Mouse (Mus musculus) macrophage (primary cell): ENCODE results near the gene Arpin. TPM values are rescaled to one million over a fixed set of nuclear protein-coding genes. Genes with fewer than 3 reads are reported as not detected.
A peak's percentile ranks its signal among the peaks of the same experiment; 100 is the strongest.

Source experiments
- H3K27ac ChIP-seq: fragments of 350-480 bp; formaldehyde crosslinking; 2 replicates; pipeline ENCODE4 v1.9.0; 2021
- H3K36me3 ChIP-seq: fragments of 350-480 bp; formaldehyde crosslinking; 2 replicates; pipeline ENCODE4 v1.9.0; 2021; ENCODE audit errors: inconsistent target
- H3K4me3 ChIP-seq: fragments of 350-480 bp; formaldehyde crosslinking; 2 replicates; pipeline ENCODE4 v1.9.0; 2021; ENCODE audit errors: inconsistent target
- H3K79me2 ChIP-seq: fragments of 350-480 bp; formaldehyde crosslinking; 2 replicates; pipeline ENCODE4 v1.9.0; 2021; ENCODE audit errors: inconsistent target
- WGBS: methylation state at CpG from one replicate; pipeline ENCODE4 v1.1.7; 2026; ENCODE audit warnings: inconsistent platforms; ENCODE audit not compliant: missing documents; 5-methylcytosine and 5-hydroxymethylcytosine counted together
- polyA plus RNA-seq: library from polyadenylated mRNA; stranded (reverse); fragments of 250-400 nt; gene quantifications from 3 replicates; pipeline ENCODE4 v1.2.4, GENCODE M21; 2018; ENCODE audit warnings: inconsistent platforms

Arpin gene
- polyA plus RNA-seq, 1 experiment from 2014 or later = 6.0 TPM

- Histone ChIP-seq H3K36me3 (peaks cover 15% of the 10 kb centered on the region), H3K27ac (0 out of 2 replicates have a peak overlapping the region, but pooled peaks have one; percentile 3), H3K4me3 (no peak overlapping the region), H3K79me2 (peaks cover 28% of the 10 kb centered on the region)
- WGBS = 71% methylated on average over 3 of the region's 3 CpGs
Observed at GRCm38 (mm10) chr7:79914556-79914955, 20.6 kb downstream of the Arpin start.

DNA sequence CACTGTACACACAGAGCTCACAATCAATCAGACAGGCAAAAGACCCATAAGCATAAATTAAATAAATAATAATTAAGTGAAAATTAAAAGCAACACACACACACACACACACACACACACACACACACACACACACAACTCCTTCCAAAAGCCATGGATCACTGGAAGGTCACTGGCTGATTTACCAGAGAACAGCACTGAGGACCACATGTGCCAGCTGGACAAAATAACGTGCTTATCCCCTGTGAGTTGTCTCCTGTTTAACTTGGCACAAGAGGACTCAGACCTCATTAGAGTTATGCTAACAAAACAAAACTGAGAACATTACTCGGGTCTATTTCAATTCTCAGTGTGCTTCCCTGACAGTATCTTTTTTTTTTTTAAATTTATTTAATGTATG, 27.8 kb downstream of the Arpin start:
- no peak overlapping the region for H3K27ac ChIP-seq
- no peaks in the 10 kb centered on the region for H3K79me2 ChIP-seq
- H3K4me3 ChIP-seq = no peak overlapping the region
- H3K36me3 ChIP-seq = peaks cover 23% of the 10 kb centered on the region
- WGBS = 95% methylated on average over 2 of the region's 2 CpGs

GRCm38 (mm10) chr7:79906914-79907313, 28.2 kb downstream of the Arpin start:
- H3K79me2 ChIP-seq = no peaks in the 10 kb centered on the region
- no peak overlapping the region for H3K27ac ChIP-seq
- no peak overlapping the region for H3K4me3 ChIP-seq
- peaks cover 23% of the 10 kb centered on the region for H3K36me3 ChIP-seq
- WGBS = 91% methylated on average over 3 of the region's 3 CpGs

DNA sequence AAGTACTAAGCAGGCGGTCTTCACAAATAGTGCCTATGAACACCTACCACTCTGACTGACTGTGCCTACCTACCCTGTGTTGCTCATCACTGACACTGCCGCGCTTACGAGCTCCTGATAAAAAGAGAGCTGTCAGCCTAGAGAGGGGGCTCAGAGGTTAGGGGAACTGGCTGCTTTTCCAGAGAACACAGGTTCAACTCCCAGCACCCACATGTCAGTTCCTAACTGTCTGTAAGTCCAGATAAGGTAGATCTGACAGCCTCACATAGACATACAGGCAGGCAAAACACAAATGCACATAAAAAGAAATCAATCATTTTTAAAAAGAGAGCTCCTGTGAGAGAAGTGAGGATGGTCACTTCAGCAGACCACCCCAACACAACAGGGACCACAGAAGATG, 30.0 kb downstream of the Arpin start:
- 97% methylated on average over 4 of the region's 4 CpGs for WGBS
- H3K4me3 ChIP-seq = no peak overlapping the region
- no peaks in the 10 kb centered on the region for H3K79me2 ChIP-seq
- H3K36me3 ChIP-seq = peaks cover 20% of the 10 kb centered on the region
- no peak overlapping the region for H3K27ac ChIP-seq

DNA sequence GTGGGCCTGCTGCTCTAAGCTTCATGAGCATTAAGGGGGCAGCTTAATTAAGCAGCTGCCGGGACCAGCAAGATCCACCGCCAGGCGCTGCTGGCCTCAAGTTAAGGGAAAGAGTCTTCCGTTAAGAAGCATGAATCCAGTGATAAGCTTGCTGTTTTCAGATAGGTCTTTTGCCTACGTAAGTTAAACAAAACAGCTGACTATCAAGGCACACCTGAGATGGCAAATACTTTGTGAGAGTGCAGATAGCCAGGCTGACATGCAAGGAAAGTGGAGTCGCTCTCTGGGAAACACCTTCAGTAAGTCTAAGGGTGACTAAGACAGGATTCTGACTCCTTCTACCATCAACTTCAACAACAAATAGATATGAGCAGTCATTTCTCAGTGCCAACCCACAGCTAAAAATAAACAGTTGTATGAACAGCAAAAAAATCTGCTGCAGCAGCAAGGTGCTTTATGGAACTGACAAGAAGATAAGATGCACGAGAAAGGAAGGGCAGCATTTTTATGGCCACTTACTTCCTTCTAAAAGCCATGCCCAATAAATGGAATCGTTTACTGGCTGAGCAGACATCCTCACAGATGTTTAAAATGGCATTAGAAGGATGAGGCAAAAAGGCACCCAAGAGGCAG, 31.9 kb downstream of the Arpin start:
- peaks cover 4% of the 10 kb centered on the region; the same call in 1 of the 2 replicates for H3K36me3 ChIP-seq
- no peaks in the 10 kb centered on the region for H3K79me2 ChIP-seq
- H3K27ac ChIP-seq = no peak overlapping the region
- no peak overlapping the region for H3K4me3 ChIP-seq
- 90% methylated on average over 8 of the region's 8 CpGs for WGBS

DNA sequence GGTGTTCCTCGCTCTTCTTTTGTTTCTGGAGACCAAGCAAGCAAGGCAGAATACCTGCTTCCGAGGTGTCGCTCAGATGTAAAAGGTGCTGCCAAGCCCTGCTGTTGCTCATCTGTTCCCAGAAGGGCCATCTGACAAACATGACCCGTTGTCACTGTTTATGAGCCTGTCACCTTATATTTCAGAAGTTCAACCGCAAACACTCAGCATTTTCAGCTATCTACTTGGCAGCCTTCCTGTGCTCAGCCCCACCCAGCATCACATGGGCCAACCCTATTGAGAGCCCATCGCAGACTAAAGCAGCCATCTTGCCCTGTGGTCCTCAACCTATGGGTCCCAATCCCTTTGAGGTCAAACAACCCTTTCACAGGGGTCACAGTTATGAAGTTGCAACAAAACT, 34.4 kb downstream of the Arpin start:
- Histone ChIP-seq H3K79me2 (no peaks in the 10 kb centered on the region), H3K27ac (no peak overlapping the region), H3K4me3 (no peak overlapping the region), H3K36me3 (no peaks in the 10 kb centered on the region)
- 91% methylated on average over 6 of the region's 6 CpGs for WGBS

- Histone ChIP-seq H3K27ac (no peak overlapping the region), H3K79me2 (no peaks in the 10 kb centered on the region), H3K4me3 (no peak overlapping the region), H3K36me3 (no peaks in the 10 kb centered on the region)
- 84% methylated on average over 3 of the region's 3 CpGs for WGBS
Observed at GRCm38 (mm10) chr7:79895225-79895624, 39.9 kb downstream of the Arpin start.

DNA sequence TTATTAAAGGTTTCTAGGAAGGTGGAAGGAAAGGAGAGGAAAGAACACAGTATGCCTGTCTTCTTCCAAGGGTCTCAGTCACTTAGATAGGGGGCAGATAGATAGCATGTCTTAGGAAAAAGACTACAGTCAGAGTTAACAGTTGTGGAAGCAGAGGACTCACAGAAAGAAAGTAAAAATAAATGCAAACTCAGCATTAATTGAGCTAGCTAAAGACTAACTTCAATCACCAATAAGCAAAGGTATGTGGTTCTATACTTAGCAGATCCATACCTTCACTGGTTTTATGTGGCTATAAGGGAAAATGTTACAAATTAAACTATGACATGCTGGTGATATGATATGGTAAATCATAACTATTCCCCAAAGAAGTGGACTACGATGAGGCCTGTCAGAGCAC, 40.4 kb downstream of the Arpin start:
- no peaks in the 10 kb centered on the region for H3K36me3 ChIP-seq
- no peak overlapping the region for H3K27ac ChIP-seq
- 100% methylated on average over 1 of the region's 1 CpGs for WGBS
- no peaks in the 10 kb centered on the region for H3K79me2 ChIP-seq
- H3K4me3 ChIP-seq = no peak overlapping the region

- no peaks in the 10 kb centered on the region for H3K36me3 ChIP-seq
- 92% methylated on average over 6 of the region's 6 CpGs for WGBS
Observed at GRCm38 (mm10) chr7:79892576-79893428, 42.4 kb downstream of the Arpin start.

DNA sequence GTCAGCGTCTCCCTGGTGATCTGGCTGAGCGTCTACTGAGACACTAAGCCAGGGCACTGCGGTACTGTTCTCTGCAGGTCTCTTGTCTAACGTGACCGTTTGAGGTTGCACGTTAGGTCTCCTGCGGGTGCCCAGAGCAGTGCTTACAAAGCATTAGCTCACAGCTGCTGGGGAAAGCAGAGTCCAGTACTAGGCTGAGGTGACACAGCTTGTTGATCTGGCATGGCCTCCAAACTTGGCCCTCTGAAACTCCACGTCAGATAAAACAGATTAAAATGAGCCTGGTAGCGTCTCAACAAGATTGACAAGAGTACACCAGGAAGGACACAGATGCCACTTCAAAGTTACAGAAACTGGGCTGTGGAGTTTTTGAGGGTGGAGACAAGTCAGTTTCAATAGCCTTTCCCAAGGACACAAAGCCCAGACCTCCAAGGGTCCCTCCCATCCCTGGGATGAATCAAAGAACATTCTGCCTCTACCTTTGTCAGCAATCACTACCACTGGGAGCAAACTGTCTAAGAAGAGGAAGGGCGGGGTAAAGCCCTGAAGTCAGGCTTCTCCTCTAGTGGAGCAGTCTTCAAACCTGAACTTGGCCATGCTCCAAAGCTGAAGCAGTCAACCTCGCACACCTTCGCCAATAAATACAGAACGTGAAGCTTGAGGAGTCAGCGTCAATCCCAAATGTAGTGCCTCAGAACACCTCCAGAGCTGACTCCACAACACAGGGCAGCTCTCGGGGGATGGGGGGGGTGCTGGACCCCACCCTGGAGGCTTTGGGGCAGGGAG, 44.5 kb downstream of the Arpin start:
- Histone ChIP-seq H3K4me3 (no peak overlapping the region), H3K27ac (no peak overlapping the region), H3K79me2 (no peaks in the 10 kb centered on the region), H3K36me3 (no peaks in the 10 kb centered on the region)
- 94% methylated on average over 15 of the region's 15 CpGs for WGBS

More at GRCm38 (mm10) chr7:79892576-79893428, 42.4 kb downstream of the Arpin start:
- H3K27ac ChIP-seq = no peak overlapping the region
- no peaks in the 10 kb centered on the region for H3K79me2 ChIP-seq
- no peak overlapping the region for H3K4me3 ChIP-seq

GRCm38 (mm10) chr7:79888603-79889002, 46.6 kb downstream of the Arpin start:
- no peak overlapping the region for H3K4me3 ChIP-seq
- no peaks in the 10 kb centered on the region for H3K36me3 ChIP-seq
- WGBS = 94% methylated on average over 9 of the region's 9 CpGs
- H3K79me2 ChIP-seq = no peaks in the 10 kb centered on the region
- H3K27ac ChIP-seq = no peak overlapping the region

DNA sequence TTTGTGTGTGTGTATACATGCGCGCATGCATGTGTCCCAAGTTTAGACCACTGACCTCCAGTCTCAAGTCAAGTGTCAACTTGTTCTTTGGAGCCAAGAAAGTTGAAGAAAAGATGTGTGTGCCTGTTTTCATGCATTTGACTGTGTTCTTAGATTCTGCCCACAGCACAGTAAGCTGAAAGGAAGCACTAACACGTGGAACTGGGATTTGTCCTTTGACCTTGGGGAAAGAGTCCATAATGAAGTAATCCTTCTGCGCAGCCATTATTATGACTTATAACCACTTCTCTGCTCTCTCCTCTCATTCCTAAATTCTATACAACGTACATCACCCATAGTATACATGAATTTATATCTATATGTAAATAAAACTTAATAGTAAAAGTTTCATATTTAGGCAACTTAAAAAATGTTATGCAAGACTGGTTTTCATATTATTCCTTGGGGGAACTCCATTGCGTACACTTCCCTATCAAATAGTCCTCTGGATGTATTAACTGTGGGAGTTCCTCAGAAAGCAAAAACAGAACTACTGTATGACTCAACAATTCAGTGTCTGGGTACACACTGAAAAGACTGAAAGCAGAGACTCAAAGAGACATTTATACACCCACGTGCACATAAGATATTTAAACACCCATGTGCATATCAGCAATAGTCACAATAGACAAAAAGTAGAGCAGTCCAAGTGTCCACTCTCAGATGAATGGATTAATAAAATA, 51.4 kb downstream of the Arpin start:
- Histone ChIP-seq H3K4me3 (no peak overlapping the region), H3K36me3 (peaks cover 8% of the 10 kb centered on the region; the same call in 1 of the 2 replicates), H3K79me2 (no peaks in the 10 kb centered on the region), H3K27ac (no peak overlapping the region)
- 72% methylated on average over 7 of the region's 7 CpGs for WGBS

DNA sequence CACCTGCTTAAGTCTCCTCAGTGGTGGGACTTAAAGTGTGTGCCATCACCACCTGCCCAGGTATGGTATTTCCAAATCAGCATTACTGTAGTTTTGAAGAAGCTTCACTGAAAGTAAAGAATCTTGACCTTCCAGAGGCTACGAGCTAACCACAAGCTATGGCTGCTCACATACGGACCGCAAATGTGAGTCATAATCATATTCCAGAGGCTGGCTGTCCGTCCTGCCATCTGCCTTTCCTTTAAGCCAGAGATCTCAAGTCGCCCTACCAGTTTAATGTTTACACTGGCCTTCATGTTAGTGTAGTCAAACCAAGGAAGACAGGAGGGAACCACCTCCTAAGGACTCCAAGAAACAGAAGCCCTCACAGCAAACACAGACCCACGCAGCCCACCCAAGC, 53.3 kb downstream of the Arpin start:
- Histone ChIP-seq H3K79me2 (no peaks in the 10 kb centered on the region), H3K27ac (no peak overlapping the region), H3K4me3 (no peak overlapping the region), H3K36me3 (peaks cover 8% of the 10 kb centered on the region; the same call in 1 of the 2 replicates)
- 98% methylated on average over 6 of the region's 6 CpGs for WGBS

- peaks cover 8% of the 10 kb centered on the region; the same call in 1 of the 2 replicates for H3K36me3 ChIP-seq
- WGBS = 79% methylated on average over 3 of the region's 3 CpGs
Observed at GRCm38 (mm10) chr7:79880998-79881397, 54.2 kb downstream of the Arpin start.

More at GRCm38 (mm10) chr7:79880998-79881397, 54.2 kb downstream of the Arpin start:
- Histone ChIP-seq H3K27ac (no peak overlapping the region), H3K4me3 (no peak overlapping the region), H3K79me2 (no peaks in the 10 kb centered on the region)
